Mouse (Mus musculus): ENCODE results near the gene Plekha8. TPM values are rescaled to one million over a fixed set of nuclear protein-coding genes. Genes with fewer than 3 reads are reported as not detected.

The Plekha8 gene
- polyA plus RNA-seq, 1 experiment from 2014 or later: 13.8 TPM

DNA sequence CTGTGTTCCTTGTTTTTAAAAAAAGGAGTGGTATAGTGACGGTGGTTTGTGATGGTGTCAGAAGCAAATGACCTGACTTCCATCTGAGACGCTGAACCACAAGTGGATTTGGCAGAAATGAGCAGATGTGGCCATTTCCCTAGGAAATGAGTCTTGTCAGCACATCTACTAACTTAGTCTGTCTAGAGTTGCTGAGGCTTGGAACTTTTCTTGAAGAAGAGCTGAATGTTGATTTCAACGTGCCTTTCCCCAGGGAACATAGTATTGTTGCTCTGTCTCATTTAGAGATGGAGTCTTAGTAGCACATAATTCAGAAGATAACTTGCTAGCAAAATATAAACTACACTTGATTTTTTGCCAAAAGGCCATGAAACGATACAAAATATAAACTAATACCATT, 25.4 kb downstream of the Plekha8 start:
- H3K4me1 ChIP-seq (replicated peaks): no peaks in the 10 kb centered on the region
- peaks cover 58% of the 10 kb centered on the region for H3K36me3 ChIP-seq
- no peaks in the 10 kb centered on the region for H3K27me3 ChIP-seq (ENCODE audit: insufficient read depth, poor library complexity, severe bottlenecking)
- no peak overlapping the region for H3K27ac ChIP-seq
- WGBS: 83% methylated on average over 4 of the region's 4 CpGs
- no peak overlapping the region for H3K4me3 ChIP-seq
- DNase-seq (ENCODE audit: low spot score): no peak
- H3K9me3 ChIP-seq: no peaks in the 10 kb centered on the region

- H3K9me3 ChIP-seq: no peaks in the 10 kb centered on the region
- 93% methylated on average over 3 of the region's 3 CpGs for WGBS
- no peak overlapping the region for H3K27ac ChIP-seq
These were observed 33.5 kb downstream of the Plekha8 start for GRCm38 (mm10) chr6:54628381-54628780.

GRCm38 (mm10) chr6:54629734-54630133, 34.8 kb downstream of the Plekha8 start:
- 39% methylated on average over 7 of the region's 7 CpGs for WGBS
- Histone ChIP-seq H3K4me3 (no peak overlapping the region), H3K27ac (no peak overlapping the region), H3K36me3 (peaks cover 51% of the 10 kb centered on the region), H3K9me3 (no peaks in the 10 kb centered on the region), H3K27me3 (ENCODE audit: insufficient read depth, poor library complexity, severe bottlenecking) (no peaks in the 10 kb centered on the region), H3K4me1 (replicated peaks) (no peaks in the 10 kb centered on the region)
- DNase-seq (ENCODE audit: low spot score): peak; percentile 4

More at GRCm38 (mm10) chr6:54628381-54628780, 33.5 kb downstream of the Plekha8 start:
- no peak overlapping the region for H3K4me3 ChIP-seq
- H3K27me3 ChIP-seq (ENCODE audit: insufficient read depth, poor library complexity, severe bottlenecking): no peaks in the 10 kb centered on the region
- DNase-seq (ENCODE audit: low spot score): no peak
- H3K4me1 ChIP-seq (replicated peaks): no peaks in the 10 kb centered on the region
- peaks cover 53% of the 10 kb centered on the region for H3K36me3 ChIP-seq

DNA sequence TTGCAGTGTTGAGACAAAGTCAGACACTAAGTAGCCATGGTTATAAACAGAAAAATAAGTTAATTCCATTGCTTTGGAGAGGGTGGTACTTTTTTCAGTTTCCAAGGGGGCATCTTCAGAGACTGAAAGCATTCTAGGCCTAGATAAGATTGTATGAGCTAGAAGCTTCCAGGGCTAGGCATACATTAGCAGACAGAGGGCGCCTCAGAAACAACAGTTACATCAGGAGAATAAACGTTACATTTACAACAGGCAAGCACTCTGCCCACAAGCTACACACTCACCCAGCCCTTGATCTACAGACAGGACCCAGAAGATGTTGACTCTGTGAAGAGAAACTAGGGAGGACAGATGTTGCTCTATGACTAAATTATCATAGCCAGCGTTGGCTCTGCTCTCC, 36.6 kb downstream of the Plekha8 start:
- Histone ChIP-seq H3K4me3 (no peak overlapping the region), H3K9me3 (no peaks in the 10 kb centered on the region), H3K27ac (no peak overlapping the region), H3K36me3 (peaks cover 40% of the 10 kb centered on the region), H3K4me1 (replicated peaks) (no peaks in the 10 kb centered on the region), H3K27me3 (ENCODE audit: insufficient read depth, poor library complexity, severe bottlenecking) (no peaks in the 10 kb centered on the region)
- no peak for DNase-seq (ENCODE audit: low spot score)
- WGBS: 57% methylated on average over 3 of the region's 3 CpGs

- 95% methylated on average over 3 of the region's 3 CpGs for WGBS
- Histone ChIP-seq H3K4me3 (no peak overlapping the region), H3K36me3 (peaks cover 13% of the 10 kb centered on the region), H3K27me3 (ENCODE audit: insufficient read depth, poor library complexity, severe bottlenecking) (no peaks in the 10 kb centered on the region), H3K9me3 (no peaks in the 10 kb centered on the region), H3K27ac (no peak overlapping the region), H3K4me1 (replicated peaks) (0 out of 2 replicates have a peak, but pooled peaks cover 7% of the 10 kb centered on the region)
- DNase-seq (ENCODE audit: low spot score): no peak
These were observed 45.0 kb downstream of the Plekha8 start for GRCm38 (mm10) chr6:54639877-54640276.

DNA sequence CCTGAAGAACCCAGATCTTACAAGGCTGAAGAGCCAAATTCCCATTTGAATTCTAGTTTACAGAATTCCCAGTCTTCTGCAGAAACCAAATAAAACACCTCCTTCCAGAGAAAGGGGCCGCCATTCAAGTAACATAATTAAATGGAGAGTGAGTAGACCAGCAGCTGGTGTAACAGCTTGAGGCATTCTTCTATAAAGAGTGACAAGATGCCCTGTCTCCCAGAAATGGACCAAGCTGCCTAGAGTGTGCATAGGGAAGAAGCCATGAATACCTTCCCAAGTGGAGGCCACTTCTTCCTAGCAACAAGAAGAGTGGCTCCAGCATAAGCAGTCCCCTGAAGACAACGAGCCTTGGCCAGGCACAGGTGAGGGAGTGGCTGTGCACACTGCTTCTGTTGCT, 47.0 kb downstream of the Plekha8 start:
- H3K4me1 ChIP-seq (replicated peaks): 0 out of 2 replicates have a peak, but pooled peaks cover 7% of the 10 kb centered on the region
- H3K27me3 ChIP-seq (ENCODE audit: insufficient read depth, poor library complexity, severe bottlenecking): no peaks in the 10 kb centered on the region
- H3K4me3 ChIP-seq: no peak overlapping the region
- H3K9me3 ChIP-seq: no peaks in the 10 kb centered on the region
- peaks cover 13% of the 10 kb centered on the region for H3K36me3 ChIP-seq
- no peak for DNase-seq (ENCODE audit: low spot score)
- 83% methylated on average over 2 of the region's 2 CpGs for WGBS
- no peak overlapping the region for H3K27ac ChIP-seq

DNA sequence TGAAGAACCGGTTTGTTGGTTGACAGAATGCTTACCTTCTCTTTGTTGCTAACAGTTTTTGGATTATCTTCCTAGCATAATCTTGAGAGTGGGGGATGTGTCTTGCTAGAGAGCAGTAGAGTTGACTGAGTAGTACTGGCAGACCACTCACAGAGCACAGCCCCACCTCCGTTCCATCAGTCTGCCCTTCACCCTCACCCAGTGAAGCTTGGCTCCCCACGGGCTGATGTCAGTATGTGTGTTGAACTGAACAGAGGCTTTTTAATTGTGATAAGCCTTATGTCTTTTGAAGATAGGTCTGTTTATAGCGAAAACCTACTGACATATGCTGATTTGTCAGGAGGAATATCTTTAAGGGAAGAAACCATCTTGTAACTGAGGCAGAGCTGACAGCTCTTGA, 48.3 kb downstream of the Plekha8 start:
- WGBS: 90% methylated on average over 4 of the region's 4 CpGs

DNA sequence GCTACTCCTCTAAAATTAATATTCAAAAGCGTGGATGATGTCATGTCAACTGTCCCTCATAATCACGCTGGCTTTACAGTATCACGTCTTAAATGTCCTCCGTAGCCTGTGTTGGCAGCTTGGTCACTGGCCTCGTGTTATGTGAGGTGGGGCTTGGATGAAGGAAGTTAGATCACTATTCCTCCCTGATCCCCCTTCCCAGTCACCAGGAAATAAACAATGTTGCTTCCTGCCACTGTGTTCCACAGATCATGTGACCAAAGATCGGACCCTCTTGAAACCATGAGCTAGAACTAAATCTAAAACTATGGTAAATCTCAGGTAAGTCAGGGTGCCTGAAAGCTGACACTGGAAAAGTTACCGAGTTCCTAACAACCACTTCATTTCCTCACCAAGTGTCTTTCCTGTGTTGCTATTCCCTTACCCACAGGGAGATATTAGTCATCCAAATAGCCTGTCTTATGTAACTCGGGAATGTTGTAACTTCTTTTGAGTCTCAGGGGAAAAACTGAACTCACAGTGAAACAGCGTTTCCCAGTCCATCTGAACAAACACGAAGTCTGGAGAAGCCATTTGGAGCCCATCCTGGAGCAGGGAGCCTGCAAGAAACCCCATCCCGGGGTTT, 60.7 kb downstream of the Plekha8 start:
- no peaks in the 10 kb centered on the region for H3K36me3 ChIP-seq
- H3K9me3 ChIP-seq: no peaks in the 10 kb centered on the region
- no peak overlapping the region for H3K27ac ChIP-seq
- no peaks in the 10 kb centered on the region for H3K4me1 ChIP-seq (replicated peaks)
- no peaks in the 10 kb centered on the region for H3K27me3 ChIP-seq (ENCODE audit: insufficient read depth, poor library complexity, severe bottlenecking)
- WGBS: 85% methylated on average over 11 of the region's 11 CpGs
- H3K4me3 ChIP-seq: no peak overlapping the region
- no peak for DNase-seq (ENCODE audit: low spot score)

More for the DNA sequence above, 48.3 kb downstream of the Plekha8 start:
- Histone ChIP-seq H3K9me3 (no peaks in the 10 kb centered on the region), H3K27ac (no peak overlapping the region), H3K36me3 (peaks cover 13% of the 10 kb centered on the region), H3K27me3 (ENCODE audit: insufficient read depth, poor library complexity, severe bottlenecking) (no peaks in the 10 kb centered on the region), H3K4me3 (no peak overlapping the region), H3K4me1 (replicated peaks) (0 out of 2 replicates have a peak, but pooled peaks cover 7% of the 10 kb centered on the region)
- no peak for DNase-seq (ENCODE audit: low spot score)

DNA sequence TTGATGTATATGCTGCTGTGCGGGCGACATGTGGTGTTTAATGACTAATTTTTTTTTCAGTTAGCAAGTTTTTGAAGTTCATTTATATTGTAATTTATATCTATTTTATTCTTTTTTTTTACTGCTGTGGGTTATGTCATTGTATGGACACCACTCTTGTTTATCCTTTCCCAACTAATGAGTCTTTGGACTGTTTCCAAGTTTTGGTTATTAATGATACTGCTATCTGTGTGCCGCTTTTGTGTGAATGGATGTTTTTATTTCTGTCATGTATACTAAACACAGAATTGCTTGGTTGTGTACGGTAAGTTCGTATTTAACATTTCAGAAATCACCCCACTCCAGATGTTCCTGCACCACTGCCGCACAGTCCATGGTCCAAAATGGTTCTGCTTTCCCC, 63.0 kb downstream of the Plekha8 start:
- H3K27me3 ChIP-seq (ENCODE audit: insufficient read depth, poor library complexity, severe bottlenecking): no peaks in the 10 kb centered on the region
- no peaks in the 10 kb centered on the region for H3K36me3 ChIP-seq
- H3K4me1 ChIP-seq (replicated peaks): no peaks in the 10 kb centered on the region
- no peak for DNase-seq (ENCODE audit: low spot score)
- no peak overlapping the region for H3K27ac ChIP-seq
- H3K9me3 ChIP-seq: no peaks in the 10 kb centered on the region
- no peak overlapping the region for H3K4me3 ChIP-seq
- 95% methylated on average over 6 of the region's 6 CpGs for WGBS

GRCm38 (mm10) chr6:54669868-54670267, 75.0 kb downstream of the Plekha8 start:
- Histone ChIP-seq H3K9me3 (no peaks in the 10 kb centered on the region), H3K4me1 (replicated peaks) (no peaks in the 10 kb centered on the region), H3K4me3 (no peak overlapping the region), H3K36me3 (no peaks in the 10 kb centered on the region), H3K27ac (no peak overlapping the region), H3K27me3 (ENCODE audit: insufficient read depth, poor library complexity, severe bottlenecking) (no peaks in the 10 kb centered on the region)
- DNase-seq (ENCODE audit: low spot score): no peak
- 92% methylated on average over 6 of the region's 6 CpGs for WGBS

DNA sequence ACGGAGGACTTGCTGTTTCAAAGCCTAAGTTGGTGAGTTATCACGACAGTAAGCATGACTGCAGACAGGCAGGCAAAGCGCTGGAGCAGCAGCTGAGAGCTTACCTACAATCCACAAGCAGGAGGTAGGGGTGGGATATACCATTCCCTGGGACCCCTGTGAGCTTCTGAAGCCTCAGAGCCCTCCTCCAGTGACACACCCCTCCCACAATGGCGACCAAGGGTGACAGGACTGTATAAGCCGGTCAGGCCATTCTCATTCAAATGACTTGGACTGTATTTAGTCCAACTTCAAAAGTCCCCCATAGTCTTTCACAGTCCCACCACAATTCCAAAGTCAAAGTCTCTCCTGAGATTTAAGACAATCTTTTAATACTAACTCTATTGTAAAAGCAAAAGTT, 78.0 kb downstream of the Plekha8 start:
- 51% methylated on average over 5 of the region's 5 CpGs for WGBS
- DNase-seq (ENCODE audit: low spot score): no peak
- no peaks in the 10 kb centered on the region for H3K9me3 ChIP-seq
- H3K27ac ChIP-seq: no peak overlapping the region
- H3K36me3 ChIP-seq: no peaks in the 10 kb centered on the region
- H3K4me1 ChIP-seq (replicated peaks): no peaks in the 10 kb centered on the region
- H3K27me3 ChIP-seq (ENCODE audit: insufficient read depth, poor library complexity, severe bottlenecking): no peaks in the 10 kb centered on the region
- no peak overlapping the region for H3K4me3 ChIP-seq

DNA sequence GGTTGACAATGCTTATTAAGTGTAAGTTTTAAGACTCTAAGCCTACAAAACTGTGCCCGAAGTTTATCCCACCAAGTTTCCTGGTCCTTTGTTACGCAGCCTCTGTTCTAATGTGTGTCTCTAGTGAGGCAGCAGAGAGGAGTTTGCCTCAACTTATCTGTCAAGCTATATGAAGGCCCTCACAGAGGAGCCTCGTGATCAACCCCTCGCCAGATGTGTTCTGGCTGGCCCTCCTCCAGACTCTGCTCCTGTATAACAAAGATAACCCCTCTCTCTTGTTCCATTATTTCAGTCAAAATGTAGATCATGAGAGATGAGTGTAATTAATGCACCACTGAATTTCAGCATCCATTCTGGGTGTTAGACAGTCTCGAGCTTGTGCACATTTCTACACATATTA, 84.8 kb downstream of the Plekha8 start:
- Histone ChIP-seq H3K36me3 (no peaks in the 10 kb centered on the region), H3K4me1 (replicated peaks) (peaks cover 17% of the 10 kb centered on the region), H3K27me3 (ENCODE audit: insufficient read depth, poor library complexity, severe bottlenecking) (peaks cover 36% of the 10 kb centered on the region), H3K27ac (no peak overlapping the region), H3K9me3 (no peaks in the 10 kb centered on the region), H3K4me3 (no peak overlapping the region)
- no peak for DNase-seq (ENCODE audit: low spot score)
- 84% methylated on average over 5 of the region's 5 CpGs for WGBS

DNA sequence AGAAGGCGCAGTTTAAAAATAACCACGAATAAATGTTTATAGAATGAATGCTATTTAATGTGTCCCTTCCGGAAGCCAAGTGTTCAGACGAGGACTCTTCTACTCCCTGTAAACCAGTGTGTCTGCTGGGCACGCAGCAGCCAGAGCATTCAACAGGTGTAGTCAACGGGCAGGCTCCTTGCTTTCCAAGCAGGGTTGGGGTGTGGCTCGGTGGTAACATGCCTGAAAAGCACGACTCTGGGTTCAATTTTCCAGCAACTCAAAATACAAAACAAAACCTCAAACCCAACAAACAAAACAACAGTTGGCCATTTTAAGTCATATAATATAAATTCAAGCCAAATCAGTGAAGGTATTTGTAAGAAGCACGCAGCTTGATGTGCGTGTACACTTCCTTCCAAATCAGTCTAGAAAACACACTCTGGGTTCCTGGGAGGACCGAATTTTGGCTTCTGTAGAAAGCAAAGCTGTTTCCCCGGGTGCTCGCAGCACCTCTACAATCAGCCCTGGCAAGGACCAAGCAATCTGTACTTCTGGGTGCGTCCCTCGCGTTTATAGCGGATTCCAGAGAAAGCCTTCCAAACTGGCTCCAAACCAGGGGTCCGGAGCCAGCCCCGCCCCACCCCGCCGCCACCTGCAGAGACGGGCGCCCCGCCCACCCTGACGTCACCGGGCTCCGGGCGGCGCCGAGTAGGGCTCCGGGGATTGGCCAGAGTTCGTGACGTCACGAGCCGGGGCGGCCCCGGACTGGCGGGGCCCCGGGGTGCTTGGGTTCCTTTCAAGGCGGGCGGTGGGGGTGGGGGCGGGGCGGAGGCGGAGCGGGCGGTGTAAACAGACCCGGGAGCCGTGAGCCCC, 86.2 kb downstream of the Plekha8 start, which contains the start of gene Mturn:
Gene Mturn (plus strand): TSS at position 734 of the 855 bp plus-strand sequence.
- 5% methylated on average over 48 of the region's 48 CpGs for WGBS
- Histone ChIP-seq H3K36me3 (no peaks in the 10 kb centered on the region), H3K27ac (peak within 1 kb of the TSS; percentile 88), H3K9me3 (no peaks in the 10 kb centered on the region), H3K4me1 (replicated peaks) (peaks cover 17% of the 10 kb centered on the region), H3K27me3 (ENCODE audit: insufficient read depth, poor library complexity, severe bottlenecking) (peaks cover 36% of the 10 kb centered on the region), H3K4me3 (peak within 1 kb of the TSS; percentile 97)
- DNase-seq (ENCODE audit: low spot score): peak; percentile 95
